Mouse (Mus musculus) brain, adult 2 months (tissue): ENCODE results near the gene Casp14.

Source experiments
- DNase-seq: peaks from one replicate; pipeline ENCODE4 v3.0.0; 2011; ENCODE audit warnings: low read depth, low spot score

The Casp14 gene

DNA sequence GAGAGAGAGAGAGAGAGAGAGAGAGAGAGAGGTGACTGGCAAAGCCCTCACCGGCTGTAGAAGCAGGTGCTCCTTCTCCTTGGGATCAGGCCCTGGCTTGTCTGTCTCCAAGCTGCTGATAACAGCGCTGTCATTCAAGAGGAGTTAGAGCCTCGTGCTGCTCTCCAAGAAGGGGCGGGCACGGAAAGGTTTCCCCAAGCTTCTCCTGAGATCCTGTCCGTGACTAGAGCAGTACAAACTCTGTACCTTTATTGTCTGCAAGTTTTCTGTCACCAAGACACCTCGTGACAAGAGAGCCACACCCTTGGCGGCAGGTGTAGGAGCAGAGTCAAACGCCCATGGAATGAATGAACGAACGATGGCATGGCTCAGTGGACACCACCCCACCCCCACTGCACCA is at the start of gene Casp14:
Gene Casp14, minus strand, starts transcription at position 239 of the 400 bp plus-strand sequence.
- no peak for DNase-seq

DNA sequence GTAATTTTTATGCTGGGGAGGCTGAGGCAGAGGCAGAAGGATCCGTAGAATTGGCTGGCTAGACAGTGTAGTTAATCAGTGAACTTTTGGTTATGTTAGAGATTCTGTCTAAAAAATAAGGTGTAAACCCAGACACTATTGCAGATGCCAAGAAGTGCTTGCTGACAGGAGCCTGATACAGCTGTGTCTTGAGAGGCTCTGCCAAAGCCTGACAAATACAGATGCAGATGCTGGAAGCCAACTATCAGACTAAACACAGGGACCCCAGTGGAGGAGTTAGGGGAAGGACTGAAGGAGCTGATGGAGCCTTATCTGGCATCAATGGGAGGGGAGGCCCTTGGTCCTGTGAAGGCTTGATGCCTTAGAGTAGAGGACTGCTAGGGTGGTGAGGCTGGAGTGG is 47.5 kb upstream of the Casp14 start:
- DNase-seq = no peak

DNA sequence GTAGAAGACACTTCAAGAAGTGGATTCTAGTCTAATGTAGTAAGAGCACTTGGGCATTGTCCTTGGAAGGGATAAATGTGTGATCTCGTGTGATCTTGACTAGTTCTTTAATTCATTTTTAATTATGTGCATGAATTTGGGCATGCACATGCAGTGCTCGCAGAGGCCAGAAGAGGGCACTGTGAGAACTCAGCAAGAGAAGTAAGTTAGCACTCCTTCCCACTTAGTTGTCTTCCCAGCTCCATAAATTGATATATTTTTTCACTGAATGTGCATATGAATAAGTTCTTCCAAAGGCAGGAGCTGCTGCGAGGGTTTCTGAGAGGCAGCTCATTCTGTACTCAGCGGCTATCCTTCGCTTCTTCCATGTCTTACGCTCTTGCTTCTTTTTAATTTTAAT is 37.9 kb upstream of the Casp14 start:
- peak; percentile 86 for DNase-seq

GRCm38 (mm10) chr10:78752452-78753191 is 34.5 kb upstream of the Casp14 start, which contains the start of gene Ccdc105:
Ccdc105 (minus strand) TSS chr10:78753065.
- DNase-seq = peak; percentile 95

- no peak for DNase-seq
Observed at GRCm38 (mm10) chr10:78748946-78749345, 30.9 kb upstream of the Casp14 start.

DNA sequence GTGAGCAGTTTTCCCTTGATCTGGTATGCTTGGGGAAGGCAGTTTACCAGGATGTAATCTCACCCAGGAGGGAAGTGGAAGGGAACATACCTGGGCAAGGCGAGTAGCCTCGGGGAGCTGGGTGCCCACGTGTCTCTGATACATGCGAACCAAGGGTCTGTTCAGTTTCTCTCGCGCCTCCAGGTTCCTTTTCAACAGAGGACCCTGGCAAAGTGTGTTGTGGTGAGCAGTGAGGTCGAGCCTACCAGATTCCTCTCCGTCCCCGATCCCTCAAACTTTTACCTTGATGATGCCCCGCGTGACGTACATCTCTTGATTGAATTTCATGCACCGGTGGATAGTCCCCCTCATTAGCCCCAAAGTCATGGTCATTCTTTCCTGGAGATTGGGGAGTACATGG is 30.1 kb upstream of the Casp14 start:
- no peak for DNase-seq

DNA sequence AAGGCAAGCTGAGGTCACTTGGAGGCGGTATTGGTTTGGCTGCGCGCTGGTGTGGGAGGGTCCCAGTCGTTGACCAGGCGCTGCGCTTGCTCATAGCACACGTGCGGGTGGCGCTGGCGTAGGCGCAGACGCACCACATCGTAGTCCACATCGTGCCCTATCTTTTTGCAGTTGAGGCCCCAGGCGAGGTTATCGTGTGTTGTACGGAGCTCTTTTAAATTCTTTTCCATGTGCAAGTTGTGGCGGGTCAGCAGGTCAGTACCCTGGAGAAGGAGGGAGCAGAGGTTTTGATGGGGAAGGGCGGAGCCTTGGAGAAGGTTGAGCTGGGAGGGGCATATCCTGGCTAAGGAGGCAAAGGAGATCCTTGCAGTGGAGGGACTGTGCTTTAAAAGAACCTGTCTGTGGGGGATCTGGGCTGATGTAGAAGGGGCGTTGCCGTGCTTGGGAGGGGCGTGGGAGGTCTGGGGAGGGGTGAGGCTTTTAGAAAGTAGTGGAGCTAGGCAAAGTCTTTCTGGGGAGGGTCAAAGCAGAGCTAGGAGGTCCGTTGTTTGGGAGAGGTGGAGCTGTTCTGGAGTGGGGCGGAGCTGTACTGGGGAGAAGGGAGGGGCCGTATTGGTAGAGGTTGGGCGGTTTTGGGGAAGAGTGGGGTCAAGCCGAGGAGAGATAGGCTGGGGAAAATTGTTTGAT is 29.1 kb upstream of the Casp14 start:
- DNase-seq = peak; percentile 74

DNA sequence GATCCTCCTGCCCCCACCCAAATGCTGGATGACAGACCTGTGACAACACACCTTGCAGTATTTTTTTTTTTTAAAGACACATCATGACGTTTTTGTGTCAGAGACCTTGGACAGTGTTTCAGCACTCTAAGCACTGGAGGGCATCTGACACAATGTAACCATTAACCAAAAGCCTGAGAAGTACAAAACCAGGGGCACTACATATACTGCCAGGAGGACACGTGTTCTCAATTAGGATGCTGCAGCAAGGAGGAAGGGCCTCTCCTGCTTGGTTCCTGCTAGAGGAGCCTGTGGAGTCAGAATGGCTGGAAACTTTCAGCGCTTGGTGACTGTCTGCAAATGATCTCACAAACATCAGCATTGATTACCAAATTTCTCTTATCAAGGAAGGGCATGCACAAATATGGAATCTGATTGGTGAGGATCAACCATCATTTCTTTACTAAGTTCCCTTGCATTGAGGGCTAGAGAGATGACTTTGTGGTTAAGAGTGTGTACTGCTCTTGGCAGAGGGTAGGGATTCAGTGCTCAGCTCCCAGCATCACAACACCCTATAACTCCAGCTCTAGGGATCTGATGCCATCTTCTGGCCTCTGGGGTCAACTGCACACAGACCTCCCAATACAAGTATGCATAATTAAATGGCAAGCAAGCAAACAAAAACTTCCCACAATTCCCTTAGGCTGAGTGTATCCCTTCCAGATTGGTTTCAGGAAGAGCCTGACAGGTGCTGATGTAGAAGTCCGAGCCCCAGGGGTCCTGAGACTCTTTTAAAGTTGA is 27.5 kb upstream of the Casp14 start:
- DNase-seq = peak; percentile 33

GRCm38 (mm10) chr10:78743721-78744120 is 25.6 kb upstream of the Casp14 start:
- no peak for DNase-seq

GRCm38 (mm10) chr10:78739821-78740220 is 21.7 kb upstream of the Casp14 start:
- DNase-seq = no peak

DNA sequence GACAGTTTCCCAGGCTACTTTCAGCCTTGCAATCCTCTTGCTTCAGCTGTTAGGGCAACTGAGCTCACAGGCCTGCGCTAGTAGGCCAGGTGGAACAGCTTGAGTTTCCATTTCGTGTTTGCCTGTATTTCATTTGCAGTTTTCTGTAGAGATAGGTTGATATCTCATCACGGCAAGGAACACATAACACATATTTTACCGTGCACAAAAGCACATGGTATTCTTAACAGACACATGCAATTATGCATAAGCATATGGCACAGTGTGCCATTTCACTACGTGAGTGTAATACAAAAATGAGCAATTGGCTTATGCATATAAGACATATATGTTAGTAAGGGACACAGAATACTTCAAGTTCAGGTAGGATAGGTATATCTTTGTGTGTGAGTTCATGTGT is 9.8 kb upstream of the Casp14 start:
- no peak for DNase-seq

DNA sequence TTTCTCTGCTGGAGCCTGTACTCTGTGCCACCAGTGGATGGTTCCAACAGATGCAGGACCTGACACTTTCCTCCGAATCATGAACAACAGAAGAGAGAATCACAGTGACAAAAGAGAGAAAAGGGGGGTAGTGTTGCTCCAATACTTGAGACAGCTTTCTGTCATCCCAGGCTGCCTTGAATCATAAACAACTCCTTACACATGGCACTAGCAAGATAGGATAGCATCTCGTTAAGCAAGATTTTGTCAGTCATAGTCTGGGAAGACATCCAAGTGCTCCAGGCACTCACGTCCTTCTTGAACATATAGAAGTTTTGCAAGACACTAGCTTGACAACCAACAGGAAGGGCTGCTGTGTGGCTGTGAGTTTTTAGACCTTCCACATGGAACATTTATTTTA is 8.9 kb upstream of the Casp14 start:
- peak; percentile 70 for DNase-seq

DNA sequence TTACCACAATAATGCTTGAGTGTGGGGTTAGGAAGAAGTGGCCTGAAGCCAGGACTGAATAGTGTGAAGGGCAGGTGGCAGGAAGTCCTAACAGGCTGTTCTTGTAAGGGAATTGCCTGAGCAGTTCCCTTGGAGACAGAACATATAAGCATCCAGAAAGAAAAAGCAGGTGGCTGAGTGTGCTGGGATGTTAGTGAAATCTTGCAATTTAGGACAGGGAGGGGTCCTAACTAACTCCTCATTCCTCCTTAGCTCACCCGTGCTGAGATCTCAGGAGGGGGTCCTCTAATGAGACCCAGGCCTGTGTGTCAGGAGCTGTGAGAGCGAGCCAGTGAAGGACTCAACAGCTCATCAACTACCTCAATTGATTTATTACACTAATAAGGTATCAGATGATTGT is 5.3 kb upstream of the Casp14 start:
- no peak for DNase-seq

GRCm38 (mm10) chr10:78722654-78723053 is 4.6 kb upstream of the Casp14 start:
- peak; percentile 82 for DNase-seq

- DNase-seq = no peak
Observed at GRCm38 (mm10) chr10:78722036-78722435, 3.9 kb upstream of the Casp14 start.

DNA sequence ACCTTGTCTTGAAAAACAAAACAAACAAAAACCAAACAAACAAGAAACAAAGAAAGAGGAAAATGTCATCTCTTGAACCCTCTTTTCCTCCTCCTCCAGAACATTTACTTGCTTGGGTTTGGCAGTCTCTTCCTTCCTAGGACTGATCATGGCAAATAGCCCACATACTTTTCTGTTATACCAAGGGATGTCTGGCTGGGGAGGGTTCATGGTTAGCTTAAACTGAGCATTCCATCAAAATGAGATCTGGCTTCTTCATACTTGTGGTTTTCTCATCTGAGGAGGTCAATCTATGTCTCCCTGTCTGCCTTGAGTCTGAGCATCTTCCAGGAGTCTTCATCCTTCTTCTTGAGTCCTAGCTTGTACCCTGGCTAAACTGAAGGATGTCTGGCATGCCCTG is 1.9 kb downstream of the Casp14 start:
- DNase-seq = no peak

DNA sequence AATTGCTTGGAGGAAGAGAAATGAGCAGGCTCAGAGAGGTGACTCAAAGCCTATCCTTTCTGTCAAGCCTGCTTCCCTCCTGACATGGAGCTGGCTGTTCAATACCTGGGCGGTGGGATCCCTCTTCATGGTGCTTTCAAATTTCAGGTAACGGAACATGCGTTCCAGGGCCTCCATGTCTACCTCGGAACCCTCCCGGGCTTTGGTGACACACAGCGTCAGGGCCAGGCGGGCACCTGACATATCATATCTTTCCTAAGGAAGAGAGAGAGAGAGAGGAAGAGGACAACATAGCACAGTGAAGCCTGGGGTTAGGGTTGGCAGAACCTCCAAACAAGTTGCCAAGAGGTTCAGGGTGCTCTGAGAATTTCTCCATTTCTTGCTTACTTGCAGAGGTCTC is 2.9 kb downstream of the Casp14 start:
- no peak for DNase-seq

GRCm38 (mm10) chr10:78714129-78714528 is 4.0 kb downstream of the Casp14 start:
- no peak for DNase-seq

DNA sequence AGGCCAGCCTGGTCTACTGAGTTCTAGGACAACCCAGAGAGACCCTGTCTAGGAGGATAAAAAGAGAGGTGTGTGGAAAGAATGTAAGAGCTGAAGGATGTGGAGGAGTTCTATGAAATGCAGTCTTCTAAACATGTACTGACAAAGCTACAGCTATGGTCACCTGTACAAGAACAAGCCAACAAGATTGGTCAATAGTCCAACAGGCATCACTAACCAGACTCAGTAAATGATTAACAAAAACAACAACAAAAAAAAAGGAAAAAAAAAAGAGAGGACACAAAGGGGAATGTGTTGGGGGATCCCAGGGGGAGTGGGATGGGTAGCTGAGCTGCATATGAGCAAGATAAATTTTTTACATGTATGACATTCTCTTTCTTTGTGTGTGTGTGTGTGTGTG is 7.4 kb downstream of the Casp14 start:
- no peak for DNase-seq

DNA sequence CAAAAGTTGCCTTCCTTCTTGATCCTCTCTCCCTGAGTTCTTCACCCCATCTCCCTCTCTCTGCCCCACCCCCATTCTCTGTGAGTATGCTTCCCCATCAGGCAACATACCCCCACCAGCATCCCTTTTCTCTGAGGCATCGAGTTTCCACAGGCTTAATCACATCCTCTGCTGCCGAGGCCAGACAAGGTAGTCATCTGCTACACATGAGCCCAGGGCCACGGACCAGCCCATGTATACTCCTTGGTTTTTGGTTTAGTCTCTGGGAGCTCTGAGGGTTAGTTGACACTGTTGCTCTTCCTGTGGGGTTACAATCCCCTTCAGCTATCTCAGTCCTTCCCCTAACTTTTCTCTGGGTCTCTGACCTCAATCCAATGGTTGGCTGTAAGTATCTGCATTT is 17.2 kb downstream of the Casp14 start:
- DNase-seq = no peak

DNA sequence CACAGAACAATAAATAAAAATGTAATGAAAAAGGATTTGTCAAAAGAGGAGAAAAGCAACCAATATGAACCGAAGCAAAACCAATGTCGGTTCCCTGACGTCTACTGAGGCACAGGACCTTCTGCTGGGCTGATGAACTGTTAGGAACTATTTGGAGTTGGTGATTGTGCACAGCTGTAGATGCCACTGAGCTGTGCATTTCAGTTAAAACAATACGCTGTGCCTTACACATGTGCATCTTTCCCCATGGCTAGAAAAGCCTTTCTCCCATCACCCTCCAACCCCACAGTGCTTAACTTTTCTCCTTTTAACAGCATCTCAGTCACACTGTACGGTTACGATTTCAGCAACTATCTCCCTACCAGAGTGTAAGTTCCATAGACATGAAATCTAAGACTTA is 28.1 kb downstream of the Casp14 start:
- no peak for DNase-seq

DNA sequence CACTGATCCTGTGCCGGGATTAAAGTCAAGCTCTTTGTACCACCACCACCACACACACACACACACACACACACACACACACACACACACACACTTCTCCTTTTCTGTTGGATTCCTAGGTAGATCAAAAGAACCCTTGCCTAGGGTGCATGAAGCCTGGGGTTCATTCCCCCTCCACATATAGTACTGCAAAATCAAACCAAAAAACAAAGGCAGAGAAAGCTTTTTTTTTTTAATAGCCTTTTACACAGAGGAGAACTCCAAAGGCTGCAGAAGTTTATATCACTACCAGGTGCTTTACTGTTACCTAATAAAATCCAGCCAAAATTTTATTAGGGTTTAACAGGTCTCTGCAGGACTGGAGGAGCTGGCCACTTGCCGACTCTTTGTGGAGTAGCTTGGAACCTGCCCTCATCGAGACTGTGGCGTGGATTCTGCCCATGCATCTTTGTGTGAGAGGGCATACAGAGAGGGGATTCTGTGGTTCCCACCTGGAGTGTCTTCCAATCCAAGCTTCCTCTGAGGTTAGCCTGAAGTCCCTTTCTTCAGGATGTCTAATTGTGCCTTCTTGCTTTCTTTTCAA is 31.0 kb downstream of the Casp14 start:
- DNase-seq = no peak
